Mouse (Mus musculus): ENCODE results near the gene Erc2.
A peak's percentile ranks its signal among the peaks of the same experiment; 100 is the strongest.

Gene Erc2

GRCm38 (mm10) chr14:27778982-27779701 is 156.9 kb downstream of the Erc2 start:
- no peak for DNase-seq

- no peak for DNase-seq
Measured at GRCm38 (mm10) chr14:27781221-27781620, 159.0 kb downstream of the Erc2 start.

GRCm38 (mm10) chr14:27784826-27785225 is 162.6 kb downstream of the Erc2 start:
- DNase-seq, result no peak

GRCm38 (mm10) chr14:27785562-27785961 is 163.3 kb downstream of the Erc2 start:
- DNase-seq, result no peak

- no peak for DNase-seq
Measured at GRCm38 (mm10) chr14:27789066-27789898, 167.1 kb downstream of the Erc2 start.

GRCm38 (mm10) chr14:27798184-27798934 is 176.1 kb downstream of the Erc2 start:
- DNase-seq, result no peak

- DNase-seq, result no peak
Measured at GRCm38 (mm10) chr14:27800766-27801165, 178.5 kb downstream of the Erc2 start.

GRCm38 (mm10) chr14:27803961-27804360 is 181.7 kb downstream of the Erc2 start:
- DNase-seq, result no peak

GRCm38 (mm10) chr14:27805064-27805463 is 182.8 kb downstream of the Erc2 start:
- DNase-seq, result no peak

- peak; percentile 7 to 15 for DNase-seq
Measured at GRCm38 (mm10) chr14:27808080-27808479, 185.9 kb downstream of the Erc2 start.

GRCm38 (mm10) chr14:27808523-27809114 is 186.4 kb downstream of the Erc2 start:
- DNase-seq, result no peak

GRCm38 (mm10) chr14:27810790-27811189 is 188.6 kb downstream of the Erc2 start:
- DNase-seq, result no peak

- DNase-seq, result no peak
Measured at GRCm38 (mm10) chr14:27811649-27812048, 189.4 kb downstream of the Erc2 start.

- no peak for DNase-seq
Measured at GRCm38 (mm10) chr14:27815739-27816138, 193.5 kb downstream of the Erc2 start.

GRCm38 (mm10) chr14:27818986-27819385 is 196.8 kb downstream of the Erc2 start:
- no peak for DNase-seq

- no peak for DNase-seq
Measured at GRCm38 (mm10) chr14:27821801-27822200, 199.6 kb downstream of the Erc2 start.

- DNase-seq, result no peak
Measured at GRCm38 (mm10) chr14:27822566-27822965, 200.3 kb downstream of the Erc2 start.

GRCm38 (mm10) chr14:27823048-27823447 is 200.8 kb downstream of the Erc2 start:
- peak; percentile 5 to 11 for DNase-seq

- no peak for DNase-seq
Measured at GRCm38 (mm10) chr14:27823897-27824296, 201.7 kb downstream of the Erc2 start.

GRCm38 (mm10) chr14:27826829-27827228 is 204.6 kb downstream of the Erc2 start:
- DNase-seq, result no peak

GRCm38 (mm10) chr14:27828089-27828488 is 205.9 kb downstream of the Erc2 start:
- DNase-seq, result no peak

GRCm38 (mm10) chr14:27832196-27832595 is 210.0 kb downstream of the Erc2 start:
- DNase-seq, result no peak

GRCm38 (mm10) chr14:27835351-27835750 is 213.1 kb downstream of the Erc2 start:
- DNase-seq, result no peak

All from lung, adult 18-20 months (tissue).